Mouse (Mus musculus) midbrain, embryonic 14.5 days (tissue): ENCODE results near the gene Mta2. TPM values are rescaled to one million over a fixed set of nuclear protein-coding genes. Genes with fewer than 3 reads are reported as not detected.
"Not testable (repeated sequence)": the region's sequence is repeated elsewhere in the genome, so short reads cannot be mapped to it uniquely, and the experiment has no call there.

Experiments
- ATAC-seq: fragments of 200-750 bp; cut with Nextera tagmentation; 2 replicates; pipeline ENCODE4 v1.8.0; 2017; ENCODE audit warnings: moderate number of reproducible peaks, moderate library complexity; ENCODE audit not compliant: low FRiP score, low TSS enrichment
- DNase-seq: peaks from one replicate; pipeline ENCODE4 v3.0.0-alpha.2; 2015
- H3K27ac ChIP-seq: fragments of 300-500 bp; sonication (generic); replicated peaks from 2 replicates; pipeline ENCODE4 v1.5.1; 2014; ENCODE audit warnings: mild to moderate bottlenecking, low read depth, low read length, moderate library complexity
- H3K27me3 ChIP-seq: fragments of 300-500 bp; sonication (generic); 2 replicates; pipeline ENCODE4 v1.6.1; 2014; ENCODE audit warnings: low read length, control low read depth, mixed read lengths; ENCODE audit not compliant: control insufficient read depth, insufficient read depth
- H3K36me3 ChIP-seq: fragments of 300-500 bp; sonication (generic); 2 replicates; pipeline ENCODE4 v1.6.1; 2014; ENCODE audit warnings: low read length, control low read depth; ENCODE audit not compliant: control insufficient read depth, insufficient read depth
- H3K4me1 ChIP-seq: fragments of 300-500 bp; sonication (generic); 2 replicates; pipeline ENCODE4 v1.6.1; 2014; ENCODE audit warnings: mild to moderate bottlenecking, antibody characterized with exemption, low read length, control low read depth; ENCODE audit not compliant: control insufficient read depth, insufficient read depth
- H3K4me2 ChIP-seq: fragments of 300-500 bp; sonication (generic); 2 replicates; pipeline ENCODE4 v1.6.1; 2014; ENCODE audit warnings: mild to moderate bottlenecking, low read length, moderate library complexity
- H3K4me3 ChIP-seq: fragments of 300-500 bp; sonication (generic); replicated peaks from 2 replicates; pipeline ENCODE4 v1.5.1; 2014; ENCODE audit warnings: low read depth, low read length
- H3K9ac ChIP-seq: fragments of 300-500 bp; sonication (generic); replicated peaks from 2 replicates; pipeline ENCODE4 v1.6.1; 2014; ENCODE audit warnings: mild to moderate bottlenecking, low read length, moderate library complexity
- H3K9me3 ChIP-seq: fragments of 300-500 bp; sonication (generic); 2 replicates; pipeline ENCODE4 v1.6.1; 2016; ENCODE audit warnings: low read length, control low read depth, mixed read lengths; ENCODE audit not compliant: control insufficient read depth
- WGBS: fragments of 180-500 bp; shearing (Covaris S2); extraction: QIAGEN DNeasy Blood & Tissue Kit; methylation state at CpG from one replicate; pipeline ENCODE4 v1.1.7; 2014; 5-methylcytosine and 5-hydroxymethylcytosine counted together
- polyA plus RNA-seq: library from polyadenylated mRNA; unstranded; fragments of >200 nt; fragmentation: Nextera tagmentation; extraction: Ambion mirVana; gene quantifications from 2 replicates; pipeline ENCODE4 v1.2.1, GENCODE M21; 2014

The Mta2 gene
- polyA plus RNA-seq, 1 experiment from 2014 or later = 38.0 TPM

- peak overlapping the region; percentile 77 for H3K4me3 ChIP-seq
- H3K27me3 ChIP-seq = no peaks in the 10 kb centered on the region
- H3K9ac ChIP-seq = peak overlapping the region; percentile 85
- H3K4me1 ChIP-seq = peaks cover 11% of the 10 kb centered on the region
- no peaks in the 10 kb centered on the region for H3K9me3 ChIP-seq
- peaks cover 79% of the 10 kb centered on the region for H3K36me3 ChIP-seq
- ATAC-seq (no peak), DNase-seq (no peak)
- WGBS = 5% methylated on average over 9 of the region's 9 CpGs
- peak overlapping the region; percentile 96 for H3K4me2 ChIP-seq
- H3K27ac ChIP-seq = peak overlapping the region; percentile 75; the same call in 1 of the 2 replicates
These were observed 26.2 kb downstream of the Mta2 start for GRCm38 (mm10) chr19:8967893-8968292.

DNA sequence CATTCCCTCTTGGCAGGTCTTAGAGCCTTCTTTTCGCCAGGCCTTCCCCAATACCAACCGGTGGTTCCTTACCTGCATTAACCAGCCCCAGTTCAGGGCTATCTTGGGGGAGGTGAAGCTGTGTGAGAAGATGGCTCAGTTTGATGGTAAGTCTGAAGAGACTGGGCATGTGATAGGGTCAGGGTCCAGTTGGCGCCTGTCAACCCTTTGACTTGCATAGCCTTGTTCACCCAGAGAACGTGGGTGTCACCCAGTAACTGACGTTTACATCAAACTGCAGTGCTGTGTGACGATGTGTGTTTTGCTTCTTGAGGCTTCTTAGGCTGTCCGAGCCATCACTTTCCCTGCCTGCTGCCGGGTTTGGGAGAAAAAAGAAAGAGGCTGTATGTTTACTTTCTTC, 30.8 kb downstream of the Mta2 start:
- H3K4me2 ChIP-seq, H3K9ac ChIP-seq, H3K4me3 ChIP-seq, H3K27ac ChIP-seq, ATAC-seq, H3K27me3 ChIP-seq, H3K9me3 ChIP-seq, DNase-seq: not testable (repeated sequence)
- 90% methylated on average over 8 of the region's 8 CpGs for WGBS
- Histone ChIP-seq H3K36me3 (peaks cover 88% of the 10 kb centered on the region), H3K4me1 (peaks cover 11% of the 10 kb centered on the region)

DNA sequence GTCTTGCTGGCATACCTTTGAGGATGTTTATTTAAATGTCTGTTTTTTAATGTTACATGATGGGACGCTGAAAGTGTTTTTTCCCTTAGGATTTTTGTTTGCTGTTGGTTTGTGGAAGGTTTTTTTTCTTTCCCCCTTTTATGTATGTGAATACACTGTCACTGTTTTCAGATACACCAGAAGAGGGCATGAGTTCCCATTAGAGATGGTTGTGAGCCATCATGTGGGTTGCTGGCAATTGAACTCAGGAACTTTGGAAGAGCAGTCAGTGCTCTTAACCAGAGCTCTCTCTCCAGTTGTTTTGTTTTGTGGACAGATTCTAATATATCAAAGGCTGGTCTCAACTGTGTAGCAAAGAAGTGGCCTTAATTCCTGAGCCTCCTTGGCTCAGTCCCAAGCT, 33.0 kb downstream of the Mta2 start:
- H3K9ac ChIP-seq = no peak overlapping the region
- no peak overlapping the region for H3K27ac ChIP-seq
- peaks cover 94% of the 10 kb centered on the region for H3K36me3 ChIP-seq
- ATAC-seq (no peak), DNase-seq (no peak)
- H3K27me3 ChIP-seq = no peaks in the 10 kb centered on the region
- no peaks in the 10 kb centered on the region for H3K4me1 ChIP-seq
- H3K9me3 ChIP-seq = no peaks in the 10 kb centered on the region
- 90% methylated on average over 1 of the region's 1 CpGs for WGBS
- no peak overlapping the region for H3K4me3 ChIP-seq
- no peak overlapping the region for H3K4me2 ChIP-seq

DNA sequence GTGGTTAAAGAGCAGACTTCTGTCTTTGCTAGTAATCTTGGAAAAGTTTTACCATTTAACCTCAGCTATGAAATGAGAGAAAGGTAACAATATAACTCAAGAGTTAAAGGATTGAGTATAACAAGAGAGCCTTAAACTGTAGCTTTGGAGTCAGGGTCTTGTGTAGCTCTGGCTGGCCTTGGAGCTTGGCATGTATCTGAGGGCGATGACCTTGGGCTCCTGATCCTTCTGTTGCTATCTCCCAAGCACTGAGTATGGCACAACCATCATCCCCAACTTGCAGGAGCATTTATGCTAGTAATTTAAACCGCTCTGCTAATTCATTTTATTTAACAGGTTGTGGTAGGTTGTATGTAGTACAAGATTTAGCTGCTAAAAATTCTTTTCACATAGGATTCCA, 33.8 kb downstream of the Mta2 start:
- ATAC-seq (no peak), DNase-seq (no peak)
- 93% methylated on average over 2 of the region's 2 CpGs for WGBS

DNA sequence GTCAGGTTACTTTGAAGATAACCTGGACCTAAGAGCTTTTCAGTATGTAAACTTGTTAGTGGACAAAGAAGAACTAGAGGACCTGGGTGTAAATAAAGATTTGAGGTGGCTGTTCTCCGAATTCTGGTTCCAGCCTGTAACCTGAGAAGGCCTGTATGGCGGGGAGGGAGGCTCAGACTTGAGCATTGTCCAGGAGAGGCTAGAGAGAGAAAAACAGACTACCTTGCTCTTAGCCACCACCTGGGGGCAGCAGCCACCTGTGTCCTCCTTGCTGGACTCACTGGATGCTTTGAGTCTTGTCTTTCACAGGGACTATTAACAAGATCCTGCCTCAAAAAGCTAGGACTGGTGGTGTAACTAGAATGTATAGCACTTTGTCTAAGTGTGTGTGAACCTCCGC, 34.9 kb downstream of the Mta2 start:
- Histone ChIP-seq H3K4me2 (no peak overlapping the region), H3K4me1 (no peaks in the 10 kb centered on the region), H3K27ac (no peak overlapping the region), H3K36me3 (peaks cover 93% of the 10 kb centered on the region), H3K27me3 (no peaks in the 10 kb centered on the region), H3K9ac (no peak overlapping the region), H3K9me3 (no peaks in the 10 kb centered on the region), H3K4me3 (no peak overlapping the region)
- ATAC-seq (peak; percentile 46; the same call in 1 of the 2 replicates), DNase-seq (peak; percentile 81)
- WGBS = 53% methylated on average over 3 of the region's 3 CpGs

More for the DNA sequence above, 33.8 kb downstream of the Mta2 start:
- Histone ChIP-seq H3K36me3 (peaks cover 93% of the 10 kb centered on the region), H3K27ac (no peak overlapping the region), H3K9me3 (no peaks in the 10 kb centered on the region), H3K4me1 (no peaks in the 10 kb centered on the region), H3K27me3 (no peaks in the 10 kb centered on the region), H3K4me3 (no peak overlapping the region), H3K9ac (no peak overlapping the region), H3K4me2 (no peak overlapping the region)

GRCm38 (mm10) chr19:8980771-8981170, 39.1 kb downstream of the Mta2 start:
- H3K4me1 ChIP-seq = peaks cover 29% of the 10 kb centered on the region
- H3K9me3 ChIP-seq = no peaks in the 10 kb centered on the region
- 57% methylated on average over 5 of the region's 5 CpGs for WGBS
- H3K36me3 ChIP-seq = peaks cover 59% of the 10 kb centered on the region
- no peak overlapping the region for H3K9ac ChIP-seq
- no peak overlapping the region for H3K27ac ChIP-seq
- DNase-seq = no peak
- no peak overlapping the region for H3K4me2 ChIP-seq
- no peaks in the 10 kb centered on the region for H3K27me3 ChIP-seq
- ATAC-seq = no peak
- no peak overlapping the region for H3K4me3 ChIP-seq

GRCm38 (mm10) chr19:8981450-8982168, 39.9 kb downstream of the Mta2 start:
- ATAC-seq (no peak), DNase-seq (peak; percentile 49)
- H3K9ac ChIP-seq = no peak overlapping the region
- H3K27ac ChIP-seq = 0 out of 2 replicates have a peak overlapping the region, but pooled peaks have one; percentile 5
- no peaks in the 10 kb centered on the region for H3K9me3 ChIP-seq
- WGBS = 76% methylated on average over 2 of the region's 2 CpGs
- H3K4me1 ChIP-seq = peaks cover 31% of the 10 kb centered on the region
- H3K4me3 ChIP-seq = no peak overlapping the region
- H3K36me3 ChIP-seq = peaks cover 51% of the 10 kb centered on the region
- no peak overlapping the region for H3K4me2 ChIP-seq
- no peaks in the 10 kb centered on the region for H3K27me3 ChIP-seq

DNA sequence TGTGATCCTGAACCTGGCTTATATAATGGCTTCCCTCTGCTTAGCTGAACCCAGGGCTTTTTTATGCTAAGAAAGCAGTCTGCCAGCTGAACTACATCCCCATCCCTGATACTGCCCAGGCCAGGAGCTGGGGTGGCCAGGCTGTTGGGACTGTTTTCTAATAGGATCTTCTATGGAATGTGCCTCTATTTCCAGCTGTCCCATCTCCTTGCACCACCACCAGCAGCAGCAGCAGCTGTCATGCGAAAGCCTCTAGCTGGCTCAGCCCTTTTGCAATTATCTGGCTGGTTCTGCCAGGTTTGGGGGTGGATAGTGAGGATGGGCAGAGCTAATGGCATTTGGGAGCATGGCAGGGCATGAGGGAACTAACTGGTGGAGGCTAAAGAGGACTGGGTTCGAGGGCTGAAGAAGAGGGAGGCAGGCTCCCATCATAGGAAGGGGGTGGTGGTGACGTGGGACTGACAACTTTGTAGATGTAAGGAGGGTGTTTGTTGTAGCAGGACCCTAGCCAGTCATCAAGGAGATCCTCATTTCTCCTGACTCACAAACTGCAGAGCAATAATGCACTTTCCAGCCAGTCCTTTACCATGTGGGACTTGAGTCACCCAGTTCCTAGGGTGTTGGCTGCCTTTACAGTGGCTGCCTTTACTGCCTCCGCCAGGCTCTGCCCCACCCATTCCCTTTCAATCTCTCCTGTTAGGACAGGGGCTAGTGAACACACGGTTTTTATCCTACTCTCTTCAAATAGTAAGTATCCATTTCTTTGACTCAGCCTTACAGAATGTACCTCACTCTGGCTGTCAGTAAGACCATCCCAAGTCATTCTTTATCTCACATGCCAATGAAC, 40.9 kb downstream of the Mta2 start:
- Histone ChIP-seq H3K27ac (no peak overlapping the region), H3K36me3 (peaks cover 43% of the 10 kb centered on the region), H3K9me3 (no peaks in the 10 kb centered on the region), H3K4me2 (no peak overlapping the region), H3K9ac (no peak overlapping the region), H3K4me3 (no peak overlapping the region), H3K27me3 (peaks cover 1% of the 10 kb centered on the region; the same call in 1 of the 2 replicates), H3K4me1 (peaks cover 31% of the 10 kb centered on the region)
- DNase-seq = no peak
- WGBS = 61% methylated on average over 5 of the region's 5 CpGs
- ATAC-seq = no peak
